Mouse (Mus musculus): ENCODE measurements around the gene Hist1h4b.

The Hist1h4b gene

GRCm38 (mm10) chr13:23740256-23740840, 16.5 kb upstream of the Hist1h4b start:
- DNase-seq (ENCODE audit: extremely low read depth, low read depth): no peak

- no peak for DNase-seq (ENCODE audit: extremely low read depth, low read depth)
Measured at GRCm38 (mm10) chr13:23740910-23741309, 15.9 kb upstream of the Hist1h4b start.

- no peak for DNase-seq (ENCODE audit: extremely low read depth, low read depth)
Measured at GRCm38 (mm10) chr13:23742007-23742406, 14.8 kb upstream of the Hist1h4b start.

- DNase-seq (ENCODE audit: extremely low read depth, low read depth): no peak
Measured at GRCm38 (mm10) chr13:23743215-23743614, 13.6 kb upstream of the Hist1h4b start.

- no peak for DNase-seq (ENCODE audit: extremely low read depth, low read depth)
Measured at GRCm38 (mm10) chr13:23743963-23744362, 12.8 kb upstream of the Hist1h4b start.

GRCm38 (mm10) chr13:23744421-23745380, 12.1 kb upstream of the Hist1h4b start:
- peak; percentile 72 for DNase-seq (ENCODE audit: extremely low read depth, low read depth)

- DNase-seq (ENCODE audit: extremely low read depth, low read depth): peak; percentile 98
Measured at GRCm38 (mm10) chr13:23745381-23746161, 11.2 kb upstream of the Hist1h4b start, which contains the start of gene Hist1h3c. Gene Hist1h3c, minus strand, starts transcription at chr13:23745602.

- DNase-seq (ENCODE audit: extremely low read depth, low read depth): peak; percentile 99
Measured at GRCm38 (mm10) chr13:23746201-23747080, 10.4 kb upstream of the Hist1h4b start, which contains the start of gene Hist1h2bb. Gene Hist1h2bb, plus strand, starts transcription at chr13:23746734.

GRCm38 (mm10) chr13:23747081-23747891, 9.5 kb upstream of the Hist1h4b start:
- peak; percentile 75 for DNase-seq (ENCODE audit: extremely low read depth, low read depth)

GRCm38 (mm10) chr13:23747892-23748288, 8.9 kb upstream of the Hist1h4b start:
- no peak for DNase-seq (ENCODE audit: extremely low read depth, low read depth)

GRCm38 (mm10) chr13:23749563-23750121, 7.2 kb upstream of the Hist1h4b start:
- DNase-seq (ENCODE audit: extremely low read depth, low read depth): no peak

- peak; percentile 92 for DNase-seq (ENCODE audit: extremely low read depth, low read depth)
Measured at GRCm38 (mm10) chr13:23750839-23751477, 5.9 kb upstream of the Hist1h4b start, which contains the start of gene Hist1h2ab. Gene Hist1h2ab, plus strand, starts transcription at chr13:23751126.

GRCm38 (mm10) chr13:23751478-23751956, 5.3 kb upstream of the Hist1h4b start:
- peak; percentile 68 for DNase-seq (ENCODE audit: extremely low read depth, low read depth)

GRCm38 (mm10) chr13:23752067-23752741, 4.6 kb upstream of the Hist1h4b start, which contains the start of gene Hist1h3b:
Gene Hist1h3b, plus strand, starts transcription at chr13:23752267.
- peak; percentile 97 for DNase-seq (ENCODE audit: extremely low read depth, low read depth)

- DNase-seq (ENCODE audit: extremely low read depth, low read depth): no peak
Measured at GRCm38 (mm10) chr13:23752742-23753172, 4.1 kb upstream of the Hist1h4b start.

- DNase-seq (ENCODE audit: extremely low read depth, low read depth): no peak
Measured at GRCm38 (mm10) chr13:23753314-23754078, 3.3 kb upstream of the Hist1h4b start.

GRCm38 (mm10) chr13:23755000-23755399, 1.8 kb upstream of the Hist1h4b start:
- no peak for DNase-seq (ENCODE audit: extremely low read depth, low read depth)
